Mouse (Mus musculus): ENCODE results near the gene Rnf181. TPM values are rescaled to one million over a fixed set of nuclear protein-coding genes. Genes with fewer than 3 reads are reported as not detected.

Gene Rnf181
- polyA plus RNA-seq, 1 experiment: 113 TPM

DNA sequence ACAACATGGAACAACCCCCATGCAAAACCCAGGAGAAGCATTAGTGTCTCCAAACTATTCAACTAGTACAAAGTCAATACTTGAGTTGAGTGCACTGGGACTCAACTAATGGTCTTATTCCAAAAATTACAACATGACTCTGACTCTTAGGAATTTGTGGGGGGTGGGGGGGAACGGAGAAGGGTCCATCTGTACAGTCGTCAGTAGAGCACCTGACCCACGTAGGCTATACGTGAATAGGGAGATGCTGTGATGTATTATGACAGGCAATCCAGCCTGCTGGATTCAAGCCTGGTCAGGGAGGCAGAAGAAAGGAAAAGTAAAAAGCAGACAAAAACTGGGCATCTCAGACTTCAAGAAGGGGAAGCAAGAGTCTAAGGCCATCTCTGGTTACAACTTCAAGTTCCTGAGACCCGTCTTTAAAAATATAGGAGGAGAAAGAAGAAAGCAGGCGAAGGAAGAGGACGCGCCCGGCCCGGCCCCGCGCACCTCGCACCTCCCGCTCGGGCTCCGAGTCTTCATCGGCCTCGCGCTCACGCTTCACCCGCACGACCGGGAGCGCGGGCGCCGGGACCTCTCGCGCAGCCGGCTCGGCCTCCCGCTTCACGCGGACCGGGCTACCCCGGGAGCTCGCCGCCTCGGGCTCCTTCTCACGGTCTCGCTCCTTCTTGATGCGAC is 22.2 kb downstream of the Rnf181 start:
- Histone ChIP-seq H3K27me3 (replicated peaks) (no peaks in the 10 kb centered on the region), H3K4me3 (replicated peaks) (peak overlapping the region; percentile 97), H3K36me3 (replicated peaks; ENCODE audit: low read length) (peaks cover 46% of the 10 kb centered on the region), H3K9me3 (no peaks in the 10 kb centered on the region), H3K4me1 (peaks cover 72% of the 10 kb centered on the region)
- TF ChIP-seq FLI1 (IDR thresholded peaks at IDR 0.05; ENCODE audit: low read length): no peak
- no peak for TF ChIP-seq GATA1 (IDR thresholded peaks at IDR 0.05; ENCODE audit: borderline replicate concordance, low read length)

DNA sequence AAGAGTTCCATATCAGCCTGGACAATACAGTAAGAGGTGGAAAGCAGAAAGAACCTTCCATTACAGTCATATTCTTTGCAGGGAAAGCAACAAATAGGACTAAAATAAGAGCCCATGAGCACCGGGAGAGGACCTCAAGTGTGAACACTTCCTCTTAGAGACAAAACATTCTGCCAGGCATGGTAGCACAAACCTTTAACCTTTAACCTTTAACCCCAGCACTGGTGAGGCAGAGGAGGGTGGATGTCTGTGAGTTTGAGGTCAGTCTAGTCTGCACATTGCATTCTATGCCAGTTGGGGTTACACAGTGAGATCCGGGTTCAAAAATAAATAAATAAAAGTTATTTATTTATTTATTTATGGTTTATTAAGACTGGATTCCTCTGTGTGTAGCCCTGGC is 26.3 kb downstream of the Rnf181 start:
- Histone ChIP-seq H3K36me3 (replicated peaks; ENCODE audit: low read length) (peaks cover 71% of the 10 kb centered on the region), H3K4me1 (peaks cover 74% of the 10 kb centered on the region), H3K9me3 (no peaks in the 10 kb centered on the region), H3K4me3 (replicated peaks) (peak overlapping the region; percentile 38), H3K27me3 (replicated peaks) (no peaks in the 10 kb centered on the region)
- TF ChIP-seq FLI1 (IDR thresholded peaks at IDR 0.05; ENCODE audit: low read length) (no peak), GATA1 (IDR thresholded peaks at IDR 0.05; ENCODE audit: borderline replicate concordance, low read length) (no peak)

DNA sequence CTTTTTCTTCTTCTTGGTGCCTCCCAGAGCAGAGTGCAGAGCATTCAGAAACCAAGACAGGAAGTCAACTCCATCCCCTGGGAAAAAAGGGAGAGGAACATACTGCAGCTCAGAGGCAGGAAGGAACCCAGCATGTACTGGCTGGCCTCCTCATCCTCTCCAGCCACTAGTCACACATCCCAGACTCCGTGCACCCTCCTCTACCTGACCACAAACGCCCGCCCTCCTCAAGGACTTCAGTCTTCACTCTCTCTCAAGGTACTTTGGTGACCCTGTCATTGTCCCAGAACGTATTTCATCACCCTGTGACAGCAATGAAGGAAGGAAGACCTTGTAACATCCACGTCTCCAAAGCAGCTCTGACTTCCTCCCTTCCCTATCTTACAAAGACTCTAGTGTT is 33.6 kb downstream of the Rnf181 start:
- Histone ChIP-seq H3K4me1 (peaks cover 94% of the 10 kb centered on the region), H3K27me3 (replicated peaks) (no peaks in the 10 kb centered on the region), H3K9me3 (no peaks in the 10 kb centered on the region), H3K36me3 (replicated peaks; ENCODE audit: low read length) (peaks cover 98% of the 10 kb centered on the region), H3K4me3 (replicated peaks) (peak overlapping the region; percentile 73)
- no peak for TF ChIP-seq GATA1 (IDR thresholded peaks at IDR 0.05; ENCODE audit: borderline replicate concordance, low read length)
- TF ChIP-seq FLI1 (IDR thresholded peaks at IDR 0.05; ENCODE audit: low read length): no peak

DNA sequence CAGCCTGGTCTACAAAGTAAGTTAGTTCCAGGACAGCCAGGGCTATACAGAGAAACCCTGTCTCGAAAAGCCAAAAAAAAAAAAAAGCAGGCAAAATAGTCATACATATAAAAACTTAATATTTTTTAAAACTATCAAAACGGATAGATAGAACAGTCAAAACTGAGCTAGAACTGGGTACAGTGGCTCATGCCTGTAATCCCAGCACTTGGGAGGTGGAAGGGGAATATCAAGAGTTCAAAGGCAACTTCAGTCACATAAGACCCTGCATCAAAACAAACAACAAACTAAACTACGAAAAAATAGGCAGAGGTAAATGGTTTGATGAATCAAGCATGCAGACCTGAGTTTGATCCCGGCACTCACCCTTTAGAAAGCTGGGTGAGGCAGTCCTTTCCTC is 36.6 kb downstream of the Rnf181 start:
- peaks cover 88% of the 10 kb centered on the region for H3K4me1 ChIP-seq
- TF ChIP-seq GATA1 (IDR thresholded peaks at IDR 0.05; ENCODE audit: borderline replicate concordance, low read length): no peak
- TF ChIP-seq FLI1 (IDR thresholded peaks at IDR 0.05; ENCODE audit: low read length): no peak
- H3K9me3 ChIP-seq: no peaks in the 10 kb centered on the region
- H3K36me3 ChIP-seq (replicated peaks; ENCODE audit: low read length): peaks cover 97% of the 10 kb centered on the region
- no peak overlapping the region for H3K4me3 ChIP-seq (replicated peaks)
- H3K27me3 ChIP-seq (replicated peaks): no peaks in the 10 kb centered on the region

DNA sequence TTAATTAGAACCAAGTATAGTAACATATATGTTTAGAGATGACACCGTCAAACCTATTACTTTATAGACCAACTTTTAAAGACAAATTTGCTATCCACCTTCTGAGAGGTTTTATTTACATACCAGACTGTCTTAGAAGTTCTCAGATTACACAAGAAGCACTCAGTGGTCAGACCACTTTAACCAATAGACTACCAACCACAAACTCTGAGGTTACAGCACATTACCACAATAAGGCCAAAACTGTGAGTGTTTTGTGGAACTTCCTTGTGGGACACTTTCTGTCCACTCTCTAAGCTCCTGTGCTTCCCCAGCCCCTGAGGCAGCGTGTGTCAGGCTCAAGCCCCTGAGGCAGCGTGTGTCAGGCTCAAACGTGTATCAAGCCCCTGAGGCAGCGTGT is 37.7 kb downstream of the Rnf181 start:
- Histone ChIP-seq H3K27me3 (replicated peaks) (no peaks in the 10 kb centered on the region), H3K4me1 (peaks cover 85% of the 10 kb centered on the region), H3K36me3 (replicated peaks; ENCODE audit: low read length) (peaks cover 97% of the 10 kb centered on the region), H3K9me3 (no peaks in the 10 kb centered on the region), H3K4me3 (replicated peaks) (no peak overlapping the region)
- no peak for TF ChIP-seq GATA1 (IDR thresholded peaks at IDR 0.05; ENCODE audit: borderline replicate concordance, low read length)
- TF ChIP-seq FLI1 (IDR thresholded peaks at IDR 0.05; ENCODE audit: low read length): no peak

DNA sequence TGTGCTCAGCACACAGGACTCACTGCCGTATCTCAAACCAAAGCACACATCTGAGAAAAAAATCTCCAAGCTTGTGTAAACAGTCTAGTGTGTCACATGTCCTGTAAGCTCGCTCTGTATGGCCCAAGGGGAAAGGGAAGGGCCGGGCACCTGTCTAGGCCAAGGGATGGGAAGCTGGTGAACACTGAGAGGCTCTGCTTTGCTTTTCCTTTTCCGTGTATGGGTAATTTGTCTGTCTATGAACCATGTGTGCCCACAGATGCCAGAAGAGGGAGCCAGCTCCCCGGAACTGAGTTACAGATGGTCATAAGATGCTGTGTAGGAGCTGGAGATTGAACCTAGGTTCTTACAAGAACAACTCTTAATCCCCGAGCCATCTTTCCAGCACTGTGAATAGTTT is 40.5 kb downstream of the Rnf181 start:
- Histone ChIP-seq H3K27me3 (replicated peaks) (no peaks in the 10 kb centered on the region), H3K4me1 (peaks cover 83% of the 10 kb centered on the region), H3K9me3 (no peaks in the 10 kb centered on the region), H3K36me3 (replicated peaks; ENCODE audit: low read length) (peaks cover 97% of the 10 kb centered on the region), H3K4me3 (replicated peaks) (no peak overlapping the region)
- TF ChIP-seq GATA1 (IDR thresholded peaks at IDR 0.05; ENCODE audit: borderline replicate concordance, low read length) (no peak), FLI1 (IDR thresholded peaks at IDR 0.05; ENCODE audit: low read length) (no peak)

DNA sequence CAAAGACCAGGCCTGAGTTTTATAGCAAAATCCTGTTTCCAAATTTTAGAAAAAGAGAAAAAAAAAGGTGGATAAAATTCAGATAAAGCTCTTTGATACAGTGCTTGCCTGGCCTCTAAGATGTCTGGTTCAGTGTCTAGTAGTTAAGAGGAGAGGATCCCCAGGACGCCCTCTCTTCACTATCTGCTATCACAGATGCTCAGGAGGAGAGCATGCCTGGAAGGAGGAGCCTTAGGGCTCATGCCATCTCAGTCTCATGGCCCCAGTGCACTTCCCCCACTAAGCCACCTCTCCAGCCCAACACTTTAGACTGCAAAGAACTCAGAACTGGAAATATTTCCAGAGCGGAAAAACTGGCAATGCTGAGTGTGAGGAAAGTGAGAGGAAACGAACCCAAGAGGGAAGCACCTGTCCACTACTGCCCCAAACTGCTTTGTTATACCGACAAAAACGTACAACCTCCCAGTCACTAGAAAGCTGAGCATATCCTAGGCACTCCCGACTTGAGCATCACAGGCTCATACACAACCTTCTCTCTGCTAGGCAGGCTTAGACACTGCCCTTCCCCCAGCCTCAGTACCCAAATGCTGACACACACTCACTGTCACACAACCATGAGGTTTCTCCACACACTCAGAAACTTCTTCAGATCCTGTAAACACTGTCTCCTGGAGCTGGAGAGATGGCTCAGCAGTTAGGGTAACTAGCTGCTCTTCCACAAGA is 42.8 kb downstream of the Rnf181 start:
- Histone ChIP-seq H3K9me3 (no peaks in the 10 kb centered on the region), H3K36me3 (replicated peaks; ENCODE audit: low read length) (peaks cover 98% of the 10 kb centered on the region), H3K4me3 (replicated peaks) (no peak overlapping the region), H3K4me1 (peaks cover 86% of the 10 kb centered on the region), H3K27me3 (replicated peaks) (no peaks in the 10 kb centered on the region)
- TF ChIP-seq FLI1 (IDR thresholded peaks at IDR 0.05; ENCODE audit: low read length) (no peak), GATA1 (IDR thresholded peaks at IDR 0.05; ENCODE audit: borderline replicate concordance, low read length) (no peak)

DNA sequence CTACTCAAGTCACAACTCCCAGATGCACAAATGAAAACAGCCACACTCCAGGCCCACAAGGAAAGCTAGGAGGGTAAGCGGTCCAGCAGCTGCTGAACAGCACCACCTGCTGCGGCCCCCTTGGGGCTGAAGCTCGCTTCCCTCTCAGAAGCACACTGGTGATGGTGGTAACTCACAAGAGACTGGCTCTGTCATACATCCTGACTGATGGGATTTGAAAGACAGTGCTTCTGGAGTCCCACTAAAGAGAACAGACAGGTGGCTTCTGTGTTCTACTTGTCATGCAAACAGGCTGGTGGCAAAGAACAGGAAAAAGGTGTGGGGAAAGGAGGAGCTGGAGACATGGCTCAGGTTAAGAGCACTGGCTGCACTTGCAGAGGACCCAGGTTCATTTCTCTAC is 43.8 kb downstream of the Rnf181 start:
- Histone ChIP-seq H3K27me3 (replicated peaks) (no peaks in the 10 kb centered on the region), H3K4me1 (peaks cover 87% of the 10 kb centered on the region), H3K4me3 (replicated peaks) (no peak overlapping the region), H3K9me3 (no peaks in the 10 kb centered on the region), H3K36me3 (replicated peaks; ENCODE audit: low read length) (peaks cover 96% of the 10 kb centered on the region)
- TF ChIP-seq FLI1 (IDR thresholded peaks at IDR 0.05; ENCODE audit: low read length): no peak

DNA sequence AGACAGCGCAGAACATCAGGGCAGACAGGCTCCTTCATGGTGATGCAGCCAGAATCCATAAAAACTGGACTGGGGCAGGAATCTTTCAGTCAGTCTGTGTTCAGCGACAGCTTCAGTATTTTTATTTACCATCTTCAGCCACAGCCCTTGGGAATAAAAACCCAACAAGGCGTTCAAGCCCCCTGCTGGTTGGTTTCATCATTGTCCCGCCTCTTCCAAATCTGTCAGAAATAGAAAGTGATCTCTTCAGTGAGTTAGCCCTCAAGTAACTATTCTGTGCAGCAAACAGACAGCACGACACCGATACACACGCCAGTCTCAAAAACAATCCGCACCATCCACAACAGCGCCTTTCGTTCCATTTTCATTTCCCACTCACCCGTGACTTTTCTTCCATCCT is 47.7 kb downstream of the Rnf181 start:
- TF ChIP-seq FLI1 (IDR thresholded peaks at IDR 0.05; ENCODE audit: low read length) (no peak), GATA1 (IDR thresholded peaks at IDR 0.05; ENCODE audit: borderline replicate concordance, low read length) (no peak)
- H3K4me3 ChIP-seq (replicated peaks): peak overlapping the region; percentile 66
- peaks cover 93% of the 10 kb centered on the region for H3K36me3 ChIP-seq (replicated peaks; ENCODE audit: low read length)
- no peaks in the 10 kb centered on the region for H3K9me3 ChIP-seq
- H3K27me3 ChIP-seq (replicated peaks): no peaks in the 10 kb centered on the region
- H3K4me1 ChIP-seq: peaks cover 96% of the 10 kb centered on the region

DNA sequence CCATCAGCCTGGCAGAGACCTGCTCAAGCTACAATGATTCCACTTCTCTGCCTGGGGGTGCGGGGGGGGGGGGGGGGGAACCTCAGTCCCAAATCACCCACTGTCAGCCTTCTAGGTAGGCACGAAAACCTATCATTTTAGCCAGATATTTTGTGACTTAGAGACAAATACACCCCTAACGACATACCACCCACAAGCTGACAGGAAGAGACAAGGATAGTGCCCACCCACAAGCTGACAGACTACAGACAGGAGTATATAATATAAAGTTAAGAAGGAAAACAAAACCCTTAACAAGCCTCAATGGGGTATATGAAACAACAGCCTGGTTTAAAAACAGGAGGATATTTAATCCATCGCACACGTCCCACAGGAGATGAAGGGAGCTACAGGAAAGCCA is 48.3 kb downstream of the Rnf181 start:
- peak overlapping the region; percentile 66 for H3K4me3 ChIP-seq (replicated peaks)

More for the DNA sequence above, 48.3 kb downstream of the Rnf181 start:
- peaks cover 96% of the 10 kb centered on the region for H3K4me1 ChIP-seq
- peaks cover 93% of the 10 kb centered on the region for H3K36me3 ChIP-seq (replicated peaks; ENCODE audit: low read length)
- no peaks in the 10 kb centered on the region for H3K27me3 ChIP-seq (replicated peaks)
- TF ChIP-seq FLI1 (IDR thresholded peaks at IDR 0.05; ENCODE audit: low read length) (peak; percentile 40; the same call in 1 of the 2 replicates), GATA1 (IDR thresholded peaks at IDR 0.05; ENCODE audit: borderline replicate concordance, low read length) (peak; percentile 83; the same call in 1 of the 3 replicates)
- H3K9me3 ChIP-seq: no peaks in the 10 kb centered on the region

Data from megakaryocyte, embryonic 14.5 days (primary cell).